Mouse (Mus musculus): Measurements from ENCODE around the gene Hmga1. TPM values are rescaled to one million over a fixed set of nuclear protein-coding genes. Genes with fewer than 3 reads are reported as not detected.

The Hmga1 gene
- polyA plus RNA-seq (2015; fragmentation: Nextera tagmentation; extraction: Ambion mirVana) = 125 and 151 TPM in 2 replicates

GRCm38 (mm10) chr17:27556315-27557011, at the start of gene Hmga1:
Hmga1 (plus strand) TSS chr17:27556497.

GRCm38 (mm10) chr17:27521303-27521702, 35.0 kb upstream of the Hmga1 start, which contains the start of gene Grm4:
Grm4 (minus strand) TSS chr17:27521403.

DNA sequence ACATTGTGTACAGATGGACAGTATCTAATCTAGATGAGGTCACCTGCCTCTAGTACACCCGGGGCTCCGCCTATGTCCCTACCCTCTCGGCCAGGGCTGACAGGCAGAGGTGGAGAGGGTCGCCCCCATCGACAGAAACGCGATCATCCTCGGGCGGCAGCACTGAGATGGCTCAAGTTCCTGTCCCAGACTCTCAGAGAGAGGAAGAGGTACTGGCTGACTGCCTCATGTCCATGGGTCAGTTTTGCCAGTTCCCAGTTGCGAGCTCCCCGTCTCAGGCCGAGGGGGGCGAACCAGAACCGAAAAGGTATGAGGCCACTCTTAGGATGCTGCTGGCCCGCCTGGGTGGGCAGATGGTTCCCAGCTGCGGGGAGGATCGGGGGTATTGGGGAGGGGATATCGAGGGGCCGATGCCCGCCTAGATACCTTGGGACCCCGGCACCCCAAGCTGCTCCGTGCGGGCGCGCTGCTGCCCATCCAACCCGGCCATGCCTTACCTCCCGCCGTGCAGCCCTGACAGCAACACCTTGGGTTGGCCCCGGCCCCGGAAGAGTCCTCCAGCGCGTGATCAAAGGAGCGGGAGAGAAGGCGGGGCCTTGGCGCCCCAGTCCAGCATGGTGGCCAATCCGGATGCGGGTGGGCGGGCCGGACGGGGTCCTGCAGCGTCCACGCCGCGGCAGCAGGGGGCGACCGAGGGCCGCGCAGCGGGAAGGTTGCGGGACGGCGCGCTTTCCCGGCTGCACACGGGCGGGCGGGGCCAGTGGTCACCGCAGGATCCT, 9.1 kb downstream of the Hmga1 start, which contains the start of gene AI413582:
TSS of gene AI413582 (minus strand) at position 594 of the 779 bp plus-strand sequence.

Other genes with a start within 250 kb of the Hmga1 start
- gene Grm4, start 35.1 kb upstream of the Hmga1 start, polyA plus RNA-seq (2015; fragmentation: Nextera tagmentation; extraction: Ambion mirVana) = 14.1 and 17.1 TPM in 2 replicates
- gene AI413582, start 9.3 kb downstream of the Hmga1 start, polyA plus RNA-seq (2015; fragmentation: Nextera tagmentation; extraction: Ambion mirVana) = 117 and 121 TPM in 2 replicates
- gene Nudt3, start 67.0 kb downstream of the Hmga1 start, polyA plus RNA-seq (2015; fragmentation: Nextera tagmentation; extraction: Ambion mirVana) = 226 and 248 TPM in 2 replicates
- not detected in 2 replicates for gene RPS10-NUDT3, start 78.7 kb downstream of the Hmga1 start, polyA plus RNA-seq (2015; fragmentation: Nextera tagmentation; extraction: Ambion mirVana)
- 491 and 583 TPM in 2 replicates for gene Rps10, start 80.2 kb downstream of the Hmga1 start, polyA plus RNA-seq (2015; fragmentation: Nextera tagmentation; extraction: Ambion mirVana)
- gene Pacsin1, start 99.0 kb downstream of the Hmga1 start, polyA plus RNA-seq (2015; fragmentation: Nextera tagmentation; extraction: Ambion mirVana) = 104 and 105 TPM in 2 replicates
- gene Spdef, start 172.5 kb downstream of the Hmga1 start, polyA plus RNA-seq (2015; fragmentation: Nextera tagmentation; extraction: Ambion mirVana) = 2.3 TPM in 2 replicates